Mouse (Mus musculus): ENCODE measurements around the gene Ryr3. TPM values are rescaled to one million over a fixed set of nuclear protein-coding genes. Genes with fewer than 3 reads are reported as not detected.
"Not testable (repeated sequence)": the region's sequence is repeated elsewhere in the genome, so short reads cannot be mapped to it uniquely, and the experiment has no call there.

Gene Ryr3
- total RNA-seq, 1 experiment = 5.4 TPM

GRCm38 (mm10) chr2:113104609-113105008, 112.3 kb downstream of the Ryr3 start:
- no peaks in the 10 kb centered on the region for H3K4me1 ChIP-seq (ENCODE audit: control insufficient read depth in 2 of 2, insufficient read depth in 2 of 2, low read length in 2 of 2, poor library complexity in 1 of 2)
- no peaks in the 10 kb centered on the region for H3K9me3 ChIP-seq (ENCODE audit: control insufficient read depth, insufficient read depth, low read depth, low read length)
- no peak overlapping the region for H3K9ac ChIP-seq (ENCODE audit: insufficient read depth, low read depth, low read length, poor library complexity, severe bottlenecking)
- H3K4me3 ChIP-seq (ENCODE audit: insufficient read depth in 1 of 2, low read depth in 1 of 2, low read length in 2 of 2, poor library complexity in 1 of 2, severe bottlenecking in 1 of 2) = no peak overlapping the region
- H3K27ac ChIP-seq (ENCODE audit: insufficient read depth, low read depth, low read length, poor library complexity, severe bottlenecking) = no peak overlapping the region
- TF ChIP-seq ZNF384 (IDR thresholded peaks at IDR 0.05; ENCODE audit: low read depth, low read length) (no peak), HCFC1 (IDR thresholded peaks at IDR 0.05; ENCODE audit: borderline replicate concordance, insufficient read depth, low read length) (no peak), MAFK (IDR thresholded peaks at IDR 0.05; ENCODE audit: insufficient read depth, low read depth, low read length) (no peak), ZC3H11A (IDR thresholded peaks at IDR 0.05; ENCODE audit: borderline replicate concordance, low read depth, low read length) (no peak), CHD2 (IDR thresholded peaks at IDR 0.05; ENCODE audit: low read depth, low read length) (no peak)
- H3K36me3 ChIP-seq (ENCODE audit: control insufficient read depth, insufficient read depth, low read length, poor library complexity, severe bottlenecking) = no peaks in the 10 kb centered on the region
- DNase-seq (ENCODE audit: low read depth, low spot score) = no peak
- in situ Hi-C loops (cut with MboI; ENCODE audit: low sequenced_read_pairs in 2 of 2, unreplicated experiment in 2 of 2) = no loop called here

- in situ Hi-C loops (cut with MboI; ENCODE audit: low sequenced_read_pairs in 2 of 2, unreplicated experiment in 2 of 2) = no loop called here
- no peaks in the 10 kb centered on the region for H3K9me3 ChIP-seq (ENCODE audit: control insufficient read depth, insufficient read depth, low read depth, low read length)
- no peaks in the 10 kb centered on the region for H3K36me3 ChIP-seq (ENCODE audit: control insufficient read depth, insufficient read depth, low read length, poor library complexity, severe bottlenecking)
- H3K9ac ChIP-seq (ENCODE audit: insufficient read depth, low read depth, low read length, poor library complexity, severe bottlenecking) = no peak overlapping the region
- no peak for TF ChIP-seq MAFK (IDR thresholded peaks at IDR 0.05; ENCODE audit: insufficient read depth, low read depth, low read length)
- no peak for TF ChIP-seq HCFC1 (IDR thresholded peaks at IDR 0.05; ENCODE audit: borderline replicate concordance, insufficient read depth, low read length)
- no peak for TF ChIP-seq ZC3H11A (IDR thresholded peaks at IDR 0.05; ENCODE audit: borderline replicate concordance, low read depth, low read length)
- no peak for TF ChIP-seq CHD2 (IDR thresholded peaks at IDR 0.05; ENCODE audit: low read depth, low read length)
- TF ChIP-seq ZNF384 (IDR thresholded peaks at IDR 0.05; ENCODE audit: low read depth, low read length) = no peak
- no peaks in the 10 kb centered on the region for H3K4me1 ChIP-seq (ENCODE audit: control insufficient read depth in 2 of 2, insufficient read depth in 2 of 2, low read length in 2 of 2, poor library complexity in 1 of 2)
- no peak for DNase-seq (ENCODE audit: low read depth, low spot score)
- H3K27ac ChIP-seq (ENCODE audit: insufficient read depth, low read depth, low read length, poor library complexity, severe bottlenecking) = no peak overlapping the region
- H3K4me3 ChIP-seq (ENCODE audit: insufficient read depth in 1 of 2, low read depth in 1 of 2, low read length in 2 of 2, poor library complexity in 1 of 2, severe bottlenecking in 1 of 2) = no peak overlapping the region
Measured at GRCm38 (mm10) chr2:113095184-113095583, 121.7 kb downstream of the Ryr3 start.

DNA sequence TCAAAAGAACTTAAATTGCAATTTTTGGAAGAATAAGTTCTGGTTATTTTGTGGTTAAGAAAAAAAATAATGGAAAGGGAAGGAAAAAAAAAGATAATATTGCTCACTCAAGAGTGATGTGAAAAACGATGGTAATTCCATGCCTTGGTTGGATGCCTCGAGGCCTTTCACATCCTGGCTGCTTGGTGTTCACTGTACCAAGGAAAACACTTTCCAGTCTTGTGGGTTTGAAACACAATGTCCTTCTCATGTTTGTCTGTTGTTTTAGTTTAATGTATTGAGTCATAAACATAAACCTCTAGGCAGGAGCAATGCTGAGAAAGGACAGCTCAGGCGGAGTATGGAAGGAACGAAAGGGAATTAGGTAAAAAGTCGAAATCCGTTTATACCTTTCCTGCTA, 122.8 kb downstream of the Ryr3 start:
- Histone ChIP-seq H3K36me3 (ENCODE audit: control insufficient read depth, insufficient read depth, low read length, poor library complexity, severe bottlenecking) (no peaks in the 10 kb centered on the region), H3K4me1 (ENCODE audit: control insufficient read depth in 2 of 2, insufficient read depth in 2 of 2, low read length in 2 of 2, poor library complexity in 1 of 2) (no peaks in the 10 kb centered on the region), H3K4me3 (ENCODE audit: insufficient read depth in 1 of 2, low read depth in 1 of 2, low read length in 2 of 2, poor library complexity in 1 of 2, severe bottlenecking in 1 of 2) (no peak overlapping the region), H3K27ac (ENCODE audit: insufficient read depth, low read depth, low read length, poor library complexity, severe bottlenecking) (no peak overlapping the region), H3K9ac (ENCODE audit: insufficient read depth, low read depth, low read length, poor library complexity, severe bottlenecking) (no peak overlapping the region), H3K9me3 (ENCODE audit: control insufficient read depth, insufficient read depth, low read depth, low read length) (no peaks in the 10 kb centered on the region)
- TF ChIP-seq ZNF384 (IDR thresholded peaks at IDR 0.05; ENCODE audit: low read depth, low read length) (no peak), MAFK (IDR thresholded peaks at IDR 0.05; ENCODE audit: insufficient read depth, low read depth, low read length) (no peak), HCFC1 (IDR thresholded peaks at IDR 0.05; ENCODE audit: borderline replicate concordance, insufficient read depth, low read length) (no peak), ZC3H11A (IDR thresholded peaks at IDR 0.05; ENCODE audit: borderline replicate concordance, low read depth, low read length) (no peak), CHD2 (IDR thresholded peaks at IDR 0.05; ENCODE audit: low read depth, low read length) (no peak)
- DNase-seq (ENCODE audit: low read depth, low spot score) = no peak
- in situ Hi-C loops (cut with MboI; ENCODE audit: low sequenced_read_pairs in 2 of 2, unreplicated experiment in 2 of 2) = no loop called here

GRCm38 (mm10) chr2:113092756-113093155, 124.1 kb downstream of the Ryr3 start:
- Histone ChIP-seq H3K4me3 (ENCODE audit: insufficient read depth in 1 of 2, low read depth in 1 of 2, low read length in 2 of 2, poor library complexity in 1 of 2, severe bottlenecking in 1 of 2) (no peak overlapping the region), H3K9me3 (ENCODE audit: control insufficient read depth, insufficient read depth, low read depth, low read length) (no peaks in the 10 kb centered on the region), H3K4me1 (ENCODE audit: control insufficient read depth in 2 of 2, insufficient read depth in 2 of 2, low read length in 2 of 2, poor library complexity in 1 of 2) (no peaks in the 10 kb centered on the region), H3K36me3 (ENCODE audit: control insufficient read depth, insufficient read depth, low read length, poor library complexity, severe bottlenecking) (no peaks in the 10 kb centered on the region), H3K27ac (ENCODE audit: insufficient read depth, low read depth, low read length, poor library complexity, severe bottlenecking) (no peak overlapping the region), H3K9ac (ENCODE audit: insufficient read depth, low read depth, low read length, poor library complexity, severe bottlenecking) (no peak overlapping the region)
- DNase-seq (ENCODE audit: low read depth, low spot score) = no peak
- in situ Hi-C loops (cut with MboI; ENCODE audit: low sequenced_read_pairs in 2 of 2, unreplicated experiment in 2 of 2) = no loop called here
- no peak for TF ChIP-seq ZC3H11A (IDR thresholded peaks at IDR 0.05; ENCODE audit: borderline replicate concordance, low read depth, low read length)

DNA sequence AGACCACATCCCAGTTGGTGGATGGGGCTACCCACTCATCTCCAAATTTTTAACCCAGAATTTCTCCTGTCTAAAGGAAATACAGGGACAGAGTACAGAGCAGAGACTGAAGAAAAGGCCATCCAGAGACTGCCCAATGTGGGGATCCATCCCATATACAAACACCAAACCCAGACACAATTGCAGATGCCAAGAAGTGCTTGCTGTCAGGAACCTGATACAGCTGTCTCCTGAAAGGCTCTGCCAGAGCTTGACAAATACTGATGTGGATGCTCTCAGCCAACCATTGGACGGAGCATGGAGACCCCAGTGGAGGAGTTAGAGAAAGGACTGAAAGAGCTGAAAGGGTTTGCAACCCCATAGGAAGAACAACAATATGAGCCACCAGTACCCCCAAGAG, 125.6 kb downstream of the Ryr3 start:
- H3K9me3 ChIP-seq (ENCODE audit: control insufficient read depth, insufficient read depth, low read depth, low read length); H3K9ac ChIP-seq (ENCODE audit: insufficient read depth, low read depth, low read length, poor library complexity, severe bottlenecking); H3K4me3 ChIP-seq (ENCODE audit: insufficient read depth in 1 of 2, low read depth in 1 of 2, low read length in 2 of 2, poor library complexity in 1 of 2, severe bottlenecking in 1 of 2); H3K4me1 ChIP-seq (ENCODE audit: control insufficient read depth in 2 of 2, insufficient read depth in 2 of 2, low read length in 2 of 2, poor library complexity in 1 of 2); H3K27ac ChIP-seq (ENCODE audit: insufficient read depth, low read depth, low read length, poor library complexity, severe bottlenecking); DNase-seq (ENCODE audit: low read depth, low spot score); in situ Hi-C loops (cut with MboI; ENCODE audit: low sequenced_read_pairs in 2 of 2, unreplicated experiment in 2 of 2); H3K36me3 ChIP-seq (ENCODE audit: control insufficient read depth, insufficient read depth, low read length, poor library complexity, severe bottlenecking): not testable (repeated sequence)
